Comparison of ENCODE assay signal across 15 mouse cellular contexts in the genomic region with DNA sequence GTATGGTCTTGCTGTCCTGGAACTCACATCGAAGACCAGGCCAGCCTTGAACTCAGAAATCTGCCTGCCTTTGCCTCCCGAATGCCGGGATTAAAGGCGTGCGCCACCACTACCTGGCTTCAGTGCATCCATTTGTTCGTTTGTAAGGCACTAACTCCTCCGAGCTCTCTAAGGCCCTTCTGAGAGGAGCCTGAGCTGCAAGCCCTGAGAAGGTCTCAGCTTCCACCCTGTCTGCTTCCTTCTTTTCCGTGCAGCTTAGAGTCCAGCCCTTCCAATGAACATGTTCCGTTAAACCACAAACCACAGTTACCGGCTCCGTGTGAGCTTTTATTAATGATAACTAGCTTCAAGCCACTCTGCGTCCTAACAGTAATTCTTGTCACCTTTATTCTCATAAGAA. TPM values are rescaled to one million over a fixed set of nuclear protein-coding genes. Genes with fewer than 3 reads are reported as not detected.
DNase-seq lines count a peak whose midpoint lies in the region; ATAC-seq and TF ChIP-seq lines count a peak whose summit lies in the region.
"Had no signal": no experiment of that assay in that cellular context is flagged by ENCODE, and none has a peak within 500 bp of the region (broad histone marks: within the 10 kb centered on the region; RNA-seq: fewer than 3 reads in every experiment).

No protein-coding gene starts in this region.

- peak; percentile 79 for ATAC-seq in liver, embryonic 14.5 days (ENCODE audit: insufficient read depth)
- ATAC-seq: activated CD4-positive, CD25-positive, alpha-beta regulatory T cell, adult 4 months; hindbrain, postnatal 0 days had no signal

- 13% methylated on average over 12 of the region's 12 CpGs for WGBS in liver, embryonic 14.5 days (ENCODE audit: insufficient replicate concordance)

- no peak overlapping the region for H3K27ac ChIP-seq in liver, embryonic 14.5 days
- H3K27ac ChIP-seq: forebrain, embryonic 10.5 days; heart, embryonic 15.5 days; hindbrain, postnatal 0 days; limb, embryonic 13.5 days; stomach, embryonic 15.5 days had no signal

- H3K4me3 ChIP-seq in liver, embryonic 14.5 days (ENCODE audit: insufficient read depth in 1 of 2, low read depth in 2 of 2, low read length in 2 of 2) = no peak overlapping the region
- H3K4me3 ChIP-seq: forebrain, embryonic 10.5 days; heart, embryonic 15.5 days; limb, embryonic 13.5 days; stomach, embryonic 15.5 days had no signal

- H3K9ac ChIP-seq in liver, embryonic 14.5 days (replicated peaks) = no peak overlapping the region
- H3K9ac ChIP-seq: heart, embryonic 15.5 days; limb, embryonic 13.5 days; stomach, embryonic 15.5 days had no signal

- peak; percentile 5 for DNase-seq in thymus, postnatal 14 days
- DNase-seq in thymus, postnatal 10 days (ENCODE audit: low spot score in 2 of 2) = no peak
- peak; percentile 59 for DNase-seq in c-Kit-positive CD71-positive TER-119-negative erythroid progenitor cells, embryonic 14.5 days (ENCODE audit: low read depth)
- peak; percentile 37 to 51 (median 42) for DNase-seq in liver, embryonic 14.5 days (ENCODE audit: low read depth in 3 of 3, low spot score in 3 of 3)
- peak; percentile 28 for DNase-seq in splenic B cell, adult 2 months (ENCODE audit: low read depth, low spot score)
- DNase-seq in cerebellum, adult 18-20 months = no peak
- no peak for DNase-seq in embryo, embryonic 11 days
- DNase-seq: kidney, postnatal 10 days; lung, postnatal 4 days had no signal

- peaks cover 11 to 23% of the 10 kb centered on the region in 2 experiments; a peak in 3 of 4 replicates for H3K4me1 ChIP-seq in liver, embryonic 14.5 days (replicated peaks; ENCODE audit: control insufficient read depth in 2 of 2, insufficient read depth in 2 of 2, low read length in 1 of 2)
- H3K4me1 ChIP-seq: forebrain, embryonic 10.5 days; heart, embryonic 15.5 days; limb, embryonic 13.5 days; stomach, embryonic 15.5 days had no signal

- no peaks in the 10 kb centered on the region for H3K27me3 ChIP-seq in liver, embryonic 14.5 days (ENCODE audit: control insufficient read depth, insufficient read depth, low read length)
- no peaks in the 10 kb centered on the region for H3K27me3 ChIP-seq in splenic B cell, adult 2 months (ENCODE audit: control insufficient read depth, insufficient read depth, low read length, poor library complexity, severe bottlenecking)
- H3K27me3 ChIP-seq: heart, embryonic 15.5 days; limb, embryonic 13.5 days; stomach, embryonic 15.5 days had no signal

- H3K36me3 ChIP-seq in liver, embryonic 14.5 days (replicated peaks; ENCODE audit: control insufficient read depth, insufficient read depth, low read depth) = no peaks in the 10 kb centered on the region
- H3K36me3 ChIP-seq in splenic B cell, adult 2 months (ENCODE audit: control insufficient read depth, insufficient read depth, low read length, poor library complexity, severe bottlenecking) = no peaks in the 10 kb centered on the region
- H3K36me3 ChIP-seq: forebrain, embryonic 10.5 days; heart, embryonic 15.5 days; limb, embryonic 13.5 days; stomach, embryonic 15.5 days had no signal

- H3K4me2 ChIP-seq in liver, embryonic 14.5 days (ENCODE audit: low read depth) = peak overlapping the region; percentile 35; the same call in 1 of the 2 replicates
- H3K4me2 ChIP-seq: heart, embryonic 15.5 days; limb, embryonic 13.5 days; stomach, embryonic 15.5 days had no signal

- TF ChIP-seq CTCF in liver, embryonic 14.5 days (IDR thresholded peaks at IDR 0.05; ENCODE audit: low read depth) = no peak

- peak; percentile 82 for TF ChIP-seq EP300 in liver, embryonic 14.5 days (IDR thresholded peaks at IDR 0.05; ENCODE audit: low read depth)

- no peaks in the 10 kb centered on the region for H3K9me3 ChIP-seq in liver, embryonic 14.5 days (ENCODE audit: control insufficient read depth, low read length)
- H3K9me3 ChIP-seq: forebrain, embryonic 10.5 days; heart, embryonic 15.5 days; limb, embryonic 13.5 days; stomach, embryonic 15.5 days had no signal

RNA-seq across cellular contexts. Expression of gene Samsn1, which starts 19.8 kb away (rescaled TPM):
- 3.9 and 7.3 TPM in 2 replicates for polyA plus RNA-seq in liver, embryonic 14.5 days (2012; rRNA removed)
- polyA plus RNA-seq in liver, embryonic 14.5 days (2014; fragmentation: Nextera tagmentation; extraction: Ambion mirVana) = 11.8 and 13.0 TPM in 2 replicates

Comparison
In these comparisons a context has a peak if more than half of its experiments do, and no peak if none do; other contexts are left out.
1. DNase-seq: peak in thymus, postnatal 14 days (single experiment), c-Kit-positive CD71-positive TER-119-negative erythroid progenitor cells, embryonic 14.5 days (single experiment), liver, embryonic 14.5 days (3 of 3) and splenic B cell, adult 2 months (single experiment); none in thymus, postnatal 10 days (0 of 2), cerebellum, adult 18-20 months (0 of 2) and embryo, embryonic 11 days (single experiment).